Mouse (Mus musculus) cerebral cortex, adult 2 months (tissue): ENCODE measurements around the gene Phf7.

ENCODE experiments used
- WGBS: fragments of 180-500 bp; shearing (Covaris S2); methylation state at CpG from one replicate; pipeline ENCODE4 v1.1.7; 2018; 5-methylcytosine and 5-hydroxymethylcytosine counted together

The Phf7 gene

DNA sequence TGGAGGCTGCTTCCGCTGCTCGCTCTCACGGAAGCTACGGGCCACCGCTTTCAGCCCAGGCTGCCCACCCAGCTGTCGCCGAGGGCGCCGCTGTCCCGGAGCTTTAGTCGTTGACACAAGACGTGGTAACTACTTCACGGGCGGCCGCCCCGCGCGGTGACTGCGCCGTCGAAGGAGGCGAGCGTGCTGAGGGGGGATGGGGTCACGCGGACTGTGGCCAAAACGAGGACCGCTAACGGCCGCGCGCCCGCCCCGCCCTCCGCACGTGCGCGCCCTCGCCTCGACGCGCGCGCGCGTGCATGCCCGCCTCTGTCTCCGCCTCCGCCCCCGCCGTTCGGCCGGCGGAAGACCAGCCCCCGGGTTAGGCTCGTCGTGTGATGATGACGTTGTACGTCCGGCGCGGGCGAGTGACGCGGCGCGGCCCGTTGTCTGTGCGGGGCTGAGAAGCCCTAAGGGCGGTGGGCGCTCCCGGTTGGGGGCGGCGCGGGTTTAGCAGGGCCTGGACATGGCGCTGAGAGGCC, at the start of gene Phf7, which contains the start of gene Bap1:
Gene Phf7, minus strand, starts transcription at position 234 of the 521 bp plus-strand sequence.
Gene Bap1, plus strand, starts transcription at position 367 of the 521 bp plus-strand sequence.
- WGBS = under 1% methylated on average over 74 of the region's 75 CpGs

DNA sequence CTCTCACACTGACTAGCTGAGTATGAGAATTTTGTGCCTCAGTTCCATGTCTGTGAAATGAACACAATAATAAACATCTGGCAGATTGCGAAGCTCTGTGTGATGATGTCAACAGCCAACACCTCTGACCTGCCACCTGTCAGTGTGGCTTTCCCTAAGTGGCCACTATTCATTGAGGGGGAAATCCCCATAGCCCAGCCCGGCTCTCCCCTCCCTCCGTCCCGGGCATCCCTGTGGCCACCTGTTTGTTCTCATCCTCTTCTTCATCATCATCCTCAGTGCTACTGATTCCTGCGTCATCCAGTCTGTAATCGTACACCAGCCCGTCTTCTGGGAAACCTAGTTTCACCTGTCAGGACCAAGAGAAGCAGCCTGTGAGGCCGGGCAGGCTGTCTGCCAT, 34.6 kb upstream of the Phf7 start:
- 93% methylated on average over 8 of the region's 8 CpGs for WGBS

DNA sequence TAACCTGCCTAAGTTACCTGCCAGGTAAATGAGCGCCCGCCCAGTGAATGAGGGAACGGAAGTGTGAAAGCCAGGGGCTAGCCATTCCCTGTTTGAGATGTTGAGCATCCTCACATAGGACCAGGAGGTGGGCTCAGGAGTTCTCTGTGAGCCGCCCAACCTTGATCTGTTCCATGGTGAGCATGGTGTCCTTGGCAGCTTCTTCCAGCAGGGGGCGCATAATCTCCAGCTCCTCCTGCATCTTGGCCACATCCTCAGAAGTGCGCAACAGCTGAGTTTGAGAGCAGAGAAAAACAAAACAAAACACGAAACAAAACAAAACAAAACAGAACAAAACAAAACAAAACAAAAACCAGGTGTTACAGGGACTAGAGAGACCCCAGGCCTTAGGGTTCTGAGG, 21.0 kb upstream of the Phf7 start:
- 27% methylated on average over 7 of the region's 7 CpGs for WGBS

DNA sequence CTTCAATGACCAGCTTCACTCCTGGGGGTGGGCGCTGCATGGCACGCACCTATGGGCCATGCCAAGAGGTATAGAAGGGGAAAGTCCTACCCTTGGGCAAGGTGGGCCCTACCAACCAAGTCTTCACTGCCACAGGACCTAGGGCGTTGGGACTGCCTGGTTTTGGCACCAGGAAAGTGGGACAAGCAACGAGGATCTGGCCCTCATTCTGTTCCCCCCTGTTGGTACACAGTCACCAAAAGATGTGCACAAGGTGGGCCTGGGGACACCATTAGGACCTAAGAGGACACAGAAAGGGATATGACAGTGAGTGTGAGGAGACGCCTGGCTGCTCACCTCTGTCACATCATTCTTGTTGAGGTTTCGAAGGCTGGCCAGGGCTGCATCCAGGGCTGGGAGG, 20.0 kb upstream of the Phf7 start:
- 94% methylated on average over 6 of the region's 6 CpGs for WGBS

DNA sequence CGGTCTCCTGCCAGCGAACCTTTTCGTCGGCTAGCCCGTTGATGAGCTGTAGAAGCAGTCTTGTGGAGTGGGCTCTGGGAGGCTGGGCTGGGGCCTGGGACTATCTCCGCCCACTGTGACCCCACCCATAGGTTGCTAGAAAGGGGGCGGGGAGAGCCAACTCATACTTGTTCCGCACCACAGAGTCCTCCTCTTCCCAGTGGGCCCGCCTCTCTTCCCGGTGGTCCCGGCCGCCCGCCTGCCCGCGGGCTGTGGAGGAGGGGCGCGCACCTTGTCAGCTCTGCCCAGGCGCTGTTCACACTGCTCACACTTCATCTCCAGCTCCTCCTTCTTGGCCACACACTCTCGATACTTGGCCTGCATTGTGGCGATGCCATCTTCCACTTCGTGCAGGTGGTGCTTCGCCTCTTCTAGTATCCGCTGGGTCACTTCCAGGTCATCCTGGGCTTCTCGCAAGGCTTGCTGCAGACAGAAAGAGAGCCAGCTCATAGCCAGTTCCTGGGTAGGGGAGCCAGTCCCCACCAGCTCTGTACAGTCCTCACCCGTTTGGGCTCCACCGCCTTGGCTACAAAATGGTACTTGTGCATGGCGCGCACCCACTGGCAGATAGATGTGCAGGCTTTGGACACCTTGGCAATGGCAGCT, 18.5 kb upstream of the Phf7 start:
- WGBS = 20% methylated on average over 27 of the region's 28 CpGs

DNA sequence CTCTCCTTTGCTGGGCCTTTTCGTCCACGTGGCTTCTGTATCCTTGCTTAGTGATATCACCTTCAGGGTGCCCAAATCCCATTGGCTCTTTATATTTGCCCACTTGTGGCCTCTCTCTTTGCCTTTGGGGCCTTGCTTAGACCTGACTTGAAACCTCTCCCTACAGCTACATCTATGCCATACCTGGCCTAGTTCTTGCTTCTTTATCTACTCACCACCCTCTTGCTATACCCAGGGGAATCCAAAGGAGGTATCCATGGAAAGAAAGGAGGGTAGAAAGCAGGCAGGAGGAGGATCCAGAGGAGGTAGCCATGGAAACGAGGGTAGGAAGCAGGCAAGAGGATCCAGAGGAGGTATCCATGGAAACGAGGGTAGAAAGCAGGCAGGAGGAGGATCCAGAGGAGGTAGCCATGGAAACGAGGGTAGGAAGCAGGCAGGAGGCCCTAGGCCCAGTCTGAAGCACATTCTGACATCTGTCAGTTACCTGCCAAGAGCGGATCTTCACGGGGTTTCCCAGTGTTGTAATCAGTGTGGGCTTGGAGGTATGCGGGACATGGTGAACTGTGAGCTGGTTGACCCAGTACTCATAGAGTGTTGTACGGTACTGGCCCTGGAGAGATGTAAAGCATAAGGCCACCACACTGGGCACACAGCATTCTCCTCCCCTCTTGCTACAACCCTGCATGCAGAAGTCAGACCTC, 17.3 kb upstream of the Phf7 start:
- WGBS = 36% methylated on average over 9 of the region's 9 CpGs

DNA sequence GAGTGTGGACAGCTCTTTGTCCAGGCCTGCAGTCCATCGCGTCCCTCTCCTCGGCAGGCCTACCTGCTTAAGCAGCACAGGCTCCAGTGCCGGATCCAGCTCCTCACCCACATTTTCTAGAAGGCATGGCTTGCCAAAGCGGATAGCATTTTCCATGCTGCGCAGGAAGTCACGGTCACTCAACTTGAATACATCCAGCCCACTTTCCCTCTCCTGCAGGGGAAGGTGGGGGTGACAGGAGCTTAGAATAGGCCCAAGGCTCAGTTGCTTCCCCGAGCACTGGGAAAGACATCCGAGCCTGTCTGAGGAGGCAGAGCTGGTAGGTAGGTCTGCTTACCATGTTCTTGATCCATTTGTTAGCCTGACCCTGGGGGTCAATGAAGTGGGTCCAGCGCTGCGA, 16.5 kb upstream of the Phf7 start:
- 66% methylated on average over 11 of the region's 11 CpGs for WGBS

DNA sequence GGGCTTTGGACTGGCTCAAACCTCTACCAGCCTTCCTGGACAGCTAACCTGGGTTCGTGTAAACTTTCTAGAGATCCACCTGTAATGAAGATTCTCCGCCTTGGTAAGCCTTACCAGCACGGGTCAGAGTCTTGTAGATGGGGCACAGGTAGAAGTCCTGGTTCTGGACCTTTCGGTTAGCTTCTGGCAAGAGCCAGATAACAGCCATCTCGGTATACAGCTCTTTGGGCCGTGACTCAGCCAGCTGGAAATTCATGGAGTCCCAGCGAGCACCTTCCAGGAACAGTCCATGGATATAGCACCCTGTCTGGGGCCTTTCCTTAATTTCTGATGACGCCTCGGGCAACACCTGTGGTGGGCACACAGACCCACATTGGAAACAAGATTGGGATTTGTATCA, 9.8 kb upstream of the Phf7 start:
- WGBS = 94% methylated on average over 9 of the region's 9 CpGs

DNA sequence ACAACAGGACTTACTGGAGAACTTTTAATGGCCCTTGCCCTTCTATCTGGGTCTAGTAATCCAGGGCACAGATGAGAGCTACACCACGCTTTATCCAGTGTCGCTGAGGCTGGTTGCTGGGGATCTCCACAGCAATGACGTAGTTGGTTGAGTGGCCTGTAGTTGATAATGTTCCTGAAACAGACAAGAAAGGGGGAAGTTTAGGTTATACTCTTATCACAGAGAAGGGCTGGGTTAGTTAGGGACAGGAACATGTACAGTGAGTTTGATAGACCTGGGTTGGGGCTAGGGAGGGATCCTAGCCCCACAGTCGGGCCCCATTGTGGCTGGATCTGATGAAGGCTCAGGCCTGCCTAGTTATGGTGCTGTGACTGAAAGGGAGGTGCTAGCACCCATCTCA, 9.3 kb upstream of the Phf7 start:
- 96% methylated on average over 4 of the region's 4 CpGs for WGBS

DNA sequence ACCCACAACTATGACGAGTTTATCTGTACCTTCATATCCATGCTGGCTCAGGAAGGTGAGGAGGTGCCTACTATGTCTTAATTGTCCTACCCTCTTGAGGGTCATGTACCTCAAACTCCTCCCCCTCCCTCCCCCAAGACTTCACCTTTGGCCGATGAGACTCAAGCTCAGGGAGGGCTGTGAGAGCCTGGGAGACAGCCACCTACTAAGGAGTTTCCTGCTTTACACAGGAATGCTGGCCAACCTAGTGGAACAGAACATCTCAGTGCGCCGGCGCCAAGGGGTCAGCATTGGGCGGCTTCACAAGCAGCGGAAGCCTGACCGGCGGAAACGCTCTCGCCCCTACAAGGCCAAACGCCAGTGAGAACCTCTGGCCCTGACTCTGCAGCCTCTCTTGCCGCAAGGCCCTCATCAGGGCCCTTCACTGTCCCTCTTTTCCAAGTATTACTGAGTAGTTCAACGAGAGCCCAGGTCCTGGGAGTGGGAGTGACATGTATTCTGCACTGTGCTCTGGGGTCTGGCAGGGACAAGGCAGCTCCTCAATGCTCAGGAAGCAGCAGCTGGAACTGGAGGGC, 7.4 kb upstream of the Phf7 start:
- 93% methylated on average over 14 of the region's 14 CpGs for WGBS

DNA sequence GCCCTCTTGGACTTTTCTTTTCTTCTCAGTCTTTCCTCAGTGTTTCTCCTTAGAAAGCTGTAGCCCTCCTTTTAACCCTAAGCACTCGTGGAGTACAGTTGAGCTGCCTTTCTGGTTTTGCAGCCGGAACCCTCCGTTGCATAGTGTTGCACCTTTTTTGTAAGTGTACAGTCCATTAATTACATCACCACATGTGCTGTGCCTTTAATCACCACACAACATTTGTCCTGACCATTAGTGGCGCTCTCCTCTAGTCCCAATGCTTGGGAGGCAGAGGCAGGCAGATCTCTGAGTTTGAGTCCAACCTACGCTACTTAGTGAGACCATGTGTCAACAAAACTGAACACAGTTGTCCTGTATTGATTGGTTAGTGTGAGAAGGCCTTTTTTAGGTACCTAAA, 974 bp upstream of the Phf7 start:
- 84% methylated on average over 5 of the region's 5 CpGs for WGBS

DNA sequence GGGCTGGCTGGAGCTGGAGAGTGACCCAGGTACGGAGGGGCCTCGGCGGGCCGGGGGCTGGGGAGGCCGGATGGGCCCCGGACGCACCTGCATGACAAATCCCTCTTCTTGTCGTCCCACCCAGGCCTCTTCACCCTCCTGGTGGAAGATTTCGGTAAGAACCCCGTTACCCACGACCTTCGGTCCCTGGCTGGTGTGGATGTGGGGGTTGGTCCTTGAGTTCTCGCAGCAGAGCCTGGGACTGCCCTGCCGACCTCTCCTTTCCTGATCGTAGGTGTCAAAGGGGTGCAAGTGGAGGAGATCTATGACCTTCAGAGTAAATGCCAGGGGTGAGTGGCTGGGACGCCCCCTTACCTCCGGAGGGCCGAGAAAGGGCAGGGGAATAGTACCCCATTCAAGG, 509 bp upstream of the Phf7 start:
- WGBS = under 1% methylated on average over 18 of the region's 18 CpGs

DNA sequence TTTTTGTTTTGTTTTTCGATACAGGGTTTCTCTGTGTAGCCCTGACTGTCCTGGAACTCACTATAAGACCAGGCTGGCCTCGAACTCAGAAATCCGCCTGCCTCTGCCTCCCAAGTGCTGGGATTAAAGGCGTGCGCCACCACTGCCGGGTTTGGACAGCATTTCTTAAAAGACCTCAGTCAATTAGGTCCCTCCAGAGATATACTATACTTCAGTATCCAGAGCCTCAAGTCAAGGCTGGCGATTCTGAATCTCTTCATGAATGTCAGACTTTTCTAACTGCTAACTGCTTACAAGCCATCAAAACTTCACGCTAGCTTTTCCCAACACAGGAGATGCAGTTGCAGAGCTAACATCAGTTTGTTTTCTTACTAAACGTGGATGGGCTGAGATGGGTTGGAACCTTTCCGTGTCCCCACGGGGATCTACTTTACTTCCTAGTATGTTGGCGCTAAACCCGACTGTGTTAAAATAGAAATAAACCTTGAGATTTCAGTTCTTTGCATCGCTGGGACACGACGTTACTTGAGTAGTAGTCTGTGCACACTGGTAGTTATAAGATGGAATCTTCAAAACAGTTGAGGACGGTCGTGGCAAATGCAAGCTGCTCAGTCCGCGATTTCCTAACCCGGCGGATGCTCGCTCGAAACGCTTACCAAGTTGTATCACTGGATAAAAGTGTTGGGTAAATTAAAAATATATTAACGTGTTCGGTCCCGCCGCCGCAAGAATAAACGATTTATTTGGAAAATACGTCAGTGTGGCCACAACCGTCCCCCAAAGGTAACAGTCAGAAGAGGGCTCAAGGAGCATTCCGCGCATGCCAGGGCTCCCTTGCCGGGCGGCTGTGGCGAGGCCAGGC, 664 bp downstream of the Phf7 start:
- WGBS = 15% methylated on average over 38 of the region's 38 CpGs

DNA sequence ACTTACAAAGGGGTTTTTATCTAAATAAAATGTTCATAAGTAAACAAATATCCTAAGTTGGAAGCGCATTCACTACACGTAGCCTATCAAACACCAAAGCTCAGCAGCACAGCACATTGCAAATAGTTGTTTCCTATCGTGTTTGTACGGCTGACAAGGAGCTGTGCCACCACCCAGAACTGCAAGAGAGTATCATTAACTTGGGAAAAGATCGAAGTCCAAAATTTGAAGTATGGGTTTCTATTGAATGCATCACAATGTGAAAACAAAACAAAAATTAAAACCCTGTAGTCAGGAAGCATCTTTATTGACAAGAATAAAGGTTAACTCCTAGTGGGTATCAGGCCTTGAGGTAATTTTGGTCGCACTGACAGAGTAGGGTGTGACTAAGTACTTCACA, 2.7 kb downstream of the Phf7 start:
- 94% methylated on average over 6 of the region's 6 CpGs for WGBS

DNA sequence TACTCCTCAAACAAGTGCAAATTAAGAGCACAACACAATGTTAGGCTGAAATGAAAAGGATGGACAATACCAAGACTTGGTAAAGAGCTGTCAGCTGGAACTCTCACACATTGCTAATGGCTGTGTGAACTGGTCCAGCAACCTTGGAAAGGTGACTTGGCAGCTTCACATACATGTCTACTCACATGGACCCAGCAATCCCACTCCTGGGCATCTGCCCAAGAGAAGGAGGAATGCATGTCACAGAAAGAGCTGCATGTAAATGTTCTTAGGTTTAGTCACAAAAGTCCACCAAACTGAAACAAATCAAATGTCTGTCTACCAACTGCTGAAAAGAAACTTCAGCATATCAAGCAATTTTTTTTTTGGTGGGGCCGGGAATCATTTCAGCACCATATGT, 5.2 kb downstream of the Phf7 start:
- 80% methylated on average over 1 of the region's 1 CpGs for WGBS

DNA sequence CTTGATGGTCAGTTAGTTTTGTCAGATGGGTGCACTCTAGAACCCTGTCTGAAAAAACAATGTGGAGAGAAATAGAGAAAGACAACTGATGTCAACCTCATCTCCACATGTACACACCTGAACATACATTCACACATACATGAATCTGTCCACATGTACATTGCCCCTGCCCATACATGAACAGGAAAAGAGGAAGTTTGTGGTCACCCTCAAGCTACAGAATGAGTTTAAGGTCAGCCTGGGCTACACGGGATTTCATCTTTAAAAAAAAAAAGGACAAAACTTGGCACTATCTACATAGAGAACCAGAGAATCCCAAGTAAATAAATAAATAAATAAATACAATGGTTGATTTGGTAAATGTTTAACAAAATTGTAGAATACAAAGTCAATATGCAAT, 6.3 kb downstream of the Phf7 start:
- WGBS = 79% methylated on average over 1 of the region's 1 CpGs

DNA sequence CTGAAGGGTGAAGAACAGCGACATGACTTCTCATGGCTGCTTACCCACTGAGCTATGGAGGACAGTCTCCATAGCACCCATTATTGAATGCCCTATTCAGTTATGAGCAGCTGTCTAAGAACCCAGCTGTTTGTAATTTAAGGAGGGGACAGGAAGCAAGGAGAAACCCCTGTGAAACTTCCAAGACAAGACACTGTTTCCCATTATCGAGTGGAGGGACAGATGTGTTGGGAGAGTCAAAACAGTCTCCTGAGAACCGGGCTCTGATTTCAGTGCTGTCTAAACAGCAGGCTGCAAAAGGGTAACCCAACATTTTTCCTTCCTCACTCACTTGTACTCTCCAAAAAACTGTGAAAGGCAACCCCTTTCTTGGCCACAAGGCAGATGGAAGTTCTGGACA, 10.6 kb downstream of the Phf7 start:
- 59% methylated on average over 3 of the region's 3 CpGs for WGBS

DNA sequence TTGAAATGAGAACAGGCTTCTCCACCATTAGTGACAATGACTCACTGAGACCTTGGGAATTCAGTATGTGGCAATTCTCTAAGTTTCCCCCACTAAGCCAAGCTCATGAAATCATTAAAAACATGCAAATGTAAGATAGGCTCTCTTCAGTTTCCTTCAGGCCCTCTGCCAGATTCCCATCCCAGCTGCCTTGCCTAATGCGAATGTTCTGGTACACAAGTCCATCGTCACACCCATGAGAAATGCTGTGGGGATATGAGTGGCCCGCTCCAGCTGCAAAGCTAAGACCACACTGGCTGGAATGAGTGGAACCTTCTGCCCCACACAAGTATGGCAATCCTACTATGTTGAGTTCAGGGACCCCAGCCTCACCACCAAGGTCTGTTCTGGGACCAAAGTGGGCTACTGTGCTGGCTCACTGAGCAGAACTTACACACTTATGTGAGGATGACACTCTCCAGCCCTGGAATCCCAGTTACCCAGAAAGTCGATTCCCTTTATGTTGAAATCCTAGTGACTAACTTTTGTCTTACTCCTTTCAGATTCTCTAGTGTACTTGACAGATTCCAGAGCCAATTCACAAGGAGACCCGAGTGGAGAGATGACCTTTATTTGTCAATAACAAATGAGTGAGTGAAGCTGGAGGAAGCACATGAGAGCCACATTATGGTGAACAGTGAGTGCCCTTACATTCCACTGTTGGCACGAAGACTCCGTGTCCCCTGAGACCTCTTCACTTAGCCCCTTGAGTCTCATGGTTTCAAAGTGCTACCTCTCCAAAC, 13.8 kb downstream of the Phf7 start:
- WGBS = 82% methylated on average over 7 of the region's 7 CpGs

DNA sequence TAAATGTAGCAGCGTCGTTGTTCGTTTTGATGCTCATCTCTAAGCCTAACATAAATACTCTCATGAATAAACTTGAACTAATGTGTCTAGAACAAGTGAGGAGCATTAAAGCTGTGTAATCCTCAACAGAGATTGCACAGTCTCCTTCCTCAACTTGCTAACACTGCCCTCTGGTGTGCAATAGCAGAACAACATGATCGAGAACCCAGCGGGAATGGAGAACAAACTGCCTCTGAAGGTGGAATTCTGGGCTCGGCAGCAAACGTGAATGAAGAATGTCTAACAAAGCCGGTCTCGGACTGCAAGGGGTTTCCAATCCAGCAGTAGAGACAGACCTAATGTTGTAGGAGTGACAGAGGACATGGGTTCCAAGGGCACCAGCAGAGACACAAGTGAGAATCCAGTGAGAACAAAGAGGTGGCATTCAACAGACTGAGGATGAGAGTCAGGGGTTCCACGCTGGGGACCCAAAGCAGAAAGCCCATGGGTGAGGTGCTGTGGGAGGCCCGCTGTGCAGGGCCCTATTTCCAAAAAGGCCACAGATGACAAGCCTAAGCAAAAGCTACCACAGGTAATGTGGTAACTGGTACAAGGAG, 17.0 kb downstream of the Phf7 start:
- WGBS = 10% methylated on average over 11 of the region's 11 CpGs

DNA sequence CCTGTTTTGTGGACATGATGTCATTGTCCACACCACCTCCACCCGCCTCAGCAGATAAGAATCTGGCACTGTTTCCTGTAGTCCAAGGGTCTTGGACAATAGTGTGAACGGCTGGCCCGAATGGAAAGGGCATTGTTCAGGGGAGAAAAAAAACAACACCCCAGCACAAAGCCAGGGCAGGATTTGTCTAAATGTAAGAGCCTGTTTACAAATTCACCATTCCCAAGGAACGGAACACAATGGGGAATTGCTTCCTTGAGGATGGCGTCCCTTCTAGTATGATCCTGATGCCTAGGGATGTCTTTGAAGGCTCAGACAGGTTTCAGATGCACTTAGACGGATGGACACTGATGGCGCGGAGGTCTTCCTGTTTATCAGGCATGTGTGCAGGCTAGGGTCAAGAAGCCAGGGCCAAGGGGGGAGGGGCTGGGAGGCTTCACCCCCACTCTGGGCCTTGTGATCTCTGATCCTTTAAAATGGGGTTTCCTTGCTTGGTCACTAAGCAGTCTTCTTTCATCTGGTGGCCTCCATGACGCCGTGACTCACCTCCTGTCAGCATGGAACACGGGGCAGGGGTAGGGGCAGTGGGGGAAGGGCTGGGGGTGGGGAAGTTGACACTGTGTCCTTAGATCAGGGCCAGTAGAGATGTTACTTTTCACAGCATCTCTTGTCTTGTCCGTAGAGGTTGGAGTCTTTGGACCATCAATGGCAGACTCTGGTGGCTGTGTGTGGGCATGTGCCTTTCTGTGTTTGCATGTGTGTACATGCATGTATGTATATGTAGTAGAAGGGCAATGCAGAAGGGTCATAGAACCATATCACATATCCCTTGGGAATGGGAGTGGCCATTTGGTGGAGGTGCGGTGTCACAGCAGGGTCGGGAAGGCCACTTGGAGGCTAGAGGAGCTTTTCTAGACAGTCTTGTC, 17.8 kb downstream of the Phf7 start:
- WGBS = 83% methylated on average over 14 of the region's 14 CpGs
